Mouse (Mus musculus): Measurements from ENCODE around the gene Nprl3. TPM values are rescaled to one million over a fixed set of nuclear protein-coding genes. Genes with fewer than 3 reads are reported as not detected.
A peak's percentile ranks its signal among the peaks of the same experiment; 100 is the strongest.

The Nprl3 gene
- polyA plus RNA-seq (2015; fragmentation: Nextera tagmentation; extraction: Ambion mirVana) = 45.2 and 46.2 TPM in 2 replicates

DNA sequence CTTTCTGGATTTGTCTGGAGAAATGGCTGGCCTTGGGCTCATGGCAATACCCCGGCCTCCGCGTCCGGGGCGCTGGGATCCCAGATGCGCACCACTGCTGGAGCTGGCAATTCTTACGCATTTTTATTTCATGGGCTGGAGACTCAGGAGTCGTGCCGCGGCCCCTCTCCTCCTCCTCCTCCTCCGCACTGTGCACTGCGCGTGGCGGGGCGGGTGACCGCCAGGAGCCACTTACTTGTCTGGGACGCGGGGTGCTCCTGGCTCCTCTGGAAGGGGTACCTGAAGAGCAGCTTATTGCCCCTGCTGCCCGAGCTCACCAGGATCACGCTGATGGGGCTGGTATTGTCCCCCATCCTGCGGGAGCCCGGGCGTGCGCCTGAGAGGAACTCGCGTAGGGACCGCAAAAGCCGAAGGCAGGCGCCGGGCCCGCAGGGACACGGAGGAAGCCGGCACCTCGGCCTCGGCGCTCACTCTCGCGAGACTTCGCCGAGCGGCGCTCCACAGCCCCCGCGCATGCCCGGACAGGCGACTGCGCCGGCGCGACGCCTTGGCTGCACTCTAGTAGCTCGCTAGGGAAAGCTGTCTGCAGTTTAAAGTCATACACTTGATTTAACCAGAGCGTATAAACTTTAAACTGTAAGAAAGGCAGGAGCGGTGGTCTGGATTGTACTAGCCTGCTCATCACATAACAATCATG, at the start of gene Nprl3:
TSS of gene Nprl3 (minus strand) at position 520 of the 697 bp plus-strand sequence.
- Histone ChIP-seq H3K27ac (ENCODE audit: low read length) (peak within 1 kb of the TSS; percentile 78), H3K4me3 (ENCODE audit: low read length) (peak within 1 kb of the TSS; percentile 63), H3K4me1 (replicated peaks; ENCODE audit: control insufficient read depth, insufficient read depth, low read length) (peaks cover 7% of the 10 kb centered on the region), H3K9ac (ENCODE audit: low read length) (peak within 1 kb of the TSS; percentile 88), H3K4me2 (ENCODE audit: low read depth, low read length) (peak within 1 kb of the TSS; percentile 73), H3K9me3 (ENCODE audit: control insufficient read depth, low read length) (no peaks in the 10 kb centered on the region), H3K27me3 (ENCODE audit: control insufficient read depth, insufficient read depth, low read depth, low read length) (no peaks in the 10 kb centered on the region; the same call in none of the 2 replicates), H3K36me3 (ENCODE audit: control insufficient read depth, insufficient read depth, low read length) (no peaks in the 10 kb centered on the region)
- ATAC-seq (ENCODE audit: low read depth) = peak; percentile 99
- WGBS = under 1% methylated on average over 54 of the region's 54 CpGs

GRCm38 (mm10) chr11:32316009-32316408, 48.5 kb upstream of the Nprl3 start:
- no peaks in the 10 kb centered on the region for H3K36me3 ChIP-seq (ENCODE audit: control insufficient read depth, insufficient read depth, low read length)
- ATAC-seq (ENCODE audit: low read depth) = no peak
- H3K9ac ChIP-seq (ENCODE audit: low read length) = no peak overlapping the region
- H3K9me3 ChIP-seq (ENCODE audit: control insufficient read depth, low read length) = no peaks in the 10 kb centered on the region
- H3K27me3 ChIP-seq (ENCODE audit: control insufficient read depth, insufficient read depth, low read depth, low read length) = no peaks in the 10 kb centered on the region
- H3K4me2 ChIP-seq (ENCODE audit: low read depth, low read length) = no peak overlapping the region
- 77% methylated on average over 3 of the region's 3 CpGs for WGBS
- H3K27ac ChIP-seq (ENCODE audit: low read length) = no peak overlapping the region
- H3K4me3 ChIP-seq (ENCODE audit: low read length) = no peak overlapping the region
- no peaks in the 10 kb centered on the region for H3K4me1 ChIP-seq (replicated peaks; ENCODE audit: control insufficient read depth, insufficient read depth, low read length)

DNA sequence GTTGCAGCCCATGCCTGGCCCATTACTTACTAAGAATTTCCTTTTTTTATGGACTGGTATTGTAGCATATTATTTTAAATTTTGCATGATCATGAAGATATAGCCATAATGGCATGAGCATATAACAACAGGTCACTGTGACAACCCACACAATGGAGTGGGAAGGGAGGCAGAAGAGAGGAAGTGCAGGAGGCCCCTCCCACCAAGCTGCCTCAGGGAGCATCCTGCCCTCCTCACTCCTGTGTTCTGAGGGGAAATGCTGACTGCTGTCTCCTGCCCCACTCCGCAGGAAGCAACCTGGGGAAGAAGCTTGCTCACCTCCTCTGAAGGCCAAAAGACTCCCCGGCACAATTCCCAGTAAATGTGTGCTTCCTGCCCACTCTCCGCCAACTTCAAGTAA, 42.4 kb upstream of the Nprl3 start:
- Histone ChIP-seq H3K4me2 (ENCODE audit: low read depth, low read length) (no peak overlapping the region), H3K27ac (ENCODE audit: low read length) (no peak overlapping the region), H3K4me3 (ENCODE audit: low read length) (no peak overlapping the region), H3K27me3 (ENCODE audit: control insufficient read depth, insufficient read depth, low read depth, low read length) (no peaks in the 10 kb centered on the region), H3K4me1 (replicated peaks; ENCODE audit: control insufficient read depth, insufficient read depth, low read length) (no peaks in the 10 kb centered on the region), H3K36me3 (ENCODE audit: control insufficient read depth, insufficient read depth, low read length) (no peaks in the 10 kb centered on the region), H3K9ac (ENCODE audit: low read length) (no peak overlapping the region), H3K9me3 (ENCODE audit: control insufficient read depth, low read length) (no peaks in the 10 kb centered on the region)
- ATAC-seq (ENCODE audit: low read depth) = no peak
- WGBS = 47% methylated on average over 3 of the region's 3 CpGs

- no peaks in the 10 kb centered on the region for H3K36me3 ChIP-seq (ENCODE audit: control insufficient read depth, insufficient read depth, low read length)
- H3K4me3 ChIP-seq (ENCODE audit: low read length) = no peak overlapping the region
- H3K4me2 ChIP-seq (ENCODE audit: low read depth, low read length) = no peak overlapping the region
- H3K27ac ChIP-seq (ENCODE audit: low read length) = no peak overlapping the region
- H3K4me1 ChIP-seq (replicated peaks; ENCODE audit: control insufficient read depth, insufficient read depth, low read length) = no peaks in the 10 kb centered on the region
- no peak for ATAC-seq (ENCODE audit: low read depth)
- WGBS = 68% methylated on average over 4 of the region's 4 CpGs
- no peaks in the 10 kb centered on the region for H3K9me3 ChIP-seq (ENCODE audit: control insufficient read depth, low read length)
- no peak overlapping the region for H3K9ac ChIP-seq (ENCODE audit: low read length)
- no peaks in the 10 kb centered on the region for H3K27me3 ChIP-seq (ENCODE audit: control insufficient read depth, insufficient read depth, low read depth, low read length)
Measured at GRCm38 (mm10) chr11:32309446-32309845, 41.9 kb upstream of the Nprl3 start.

DNA sequence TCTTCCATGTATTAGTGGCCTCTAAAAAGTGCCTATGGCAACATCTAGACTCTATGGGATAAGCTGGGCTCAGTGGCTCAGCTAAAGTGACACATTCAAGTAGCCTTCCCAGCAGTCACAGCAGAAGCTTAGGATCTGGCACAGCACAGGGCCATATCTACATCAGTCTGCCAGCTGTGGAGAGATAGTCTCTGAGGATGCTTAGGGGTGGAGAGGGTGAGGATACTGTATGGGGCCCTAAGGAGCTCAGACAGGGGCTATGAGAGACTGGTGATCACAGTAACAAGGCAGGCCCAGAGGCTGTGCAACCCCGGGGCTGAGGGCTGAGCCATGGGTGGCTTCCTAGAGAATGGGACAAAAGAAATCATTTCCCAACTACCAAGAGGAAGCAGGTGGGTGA, 39.5 kb upstream of the Nprl3 start:
- Histone ChIP-seq H3K36me3 (ENCODE audit: control insufficient read depth, insufficient read depth, low read length) (no peaks in the 10 kb centered on the region), H3K4me1 (replicated peaks; ENCODE audit: control insufficient read depth, insufficient read depth, low read length) (no peaks in the 10 kb centered on the region), H3K27ac (ENCODE audit: low read length) (no peak overlapping the region), H3K9me3 (ENCODE audit: control insufficient read depth, low read length) (no peaks in the 10 kb centered on the region), H3K4me2 (ENCODE audit: low read depth, low read length) (no peak overlapping the region), H3K4me3 (ENCODE audit: low read length) (no peak overlapping the region), H3K9ac (ENCODE audit: low read length) (no peak overlapping the region), H3K27me3 (ENCODE audit: control insufficient read depth, insufficient read depth, low read depth, low read length) (no peaks in the 10 kb centered on the region; the same call in 1 of the 2 replicates)
- 80% methylated on average over 1 of the region's 1 CpGs for WGBS
- ATAC-seq (ENCODE audit: low read depth) = no peak

GRCm38 (mm10) chr11:32303455-32303854, 35.9 kb upstream of the Nprl3 start:
- H3K27ac ChIP-seq (ENCODE audit: low read length) = no peak overlapping the region
- ATAC-seq (ENCODE audit: low read depth) = no peak
- H3K4me3 ChIP-seq (ENCODE audit: low read length) = no peak overlapping the region
- no peak overlapping the region for H3K9ac ChIP-seq (ENCODE audit: low read length)
- no peaks in the 10 kb centered on the region for H3K4me1 ChIP-seq (replicated peaks; ENCODE audit: control insufficient read depth, insufficient read depth, low read length)
- H3K4me2 ChIP-seq (ENCODE audit: low read depth, low read length) = no peak overlapping the region
- peaks cover 3% of the 10 kb centered on the region; the same call in 1 of the 2 replicates for H3K27me3 ChIP-seq (ENCODE audit: control insufficient read depth, insufficient read depth, low read depth, low read length)
- WGBS = 74% methylated on average over 1 of the region's 1 CpGs
- no peaks in the 10 kb centered on the region for H3K9me3 ChIP-seq (ENCODE audit: control insufficient read depth, low read length)
- H3K36me3 ChIP-seq (ENCODE audit: control insufficient read depth, insufficient read depth, low read length) = no peaks in the 10 kb centered on the region

GRCm38 (mm10) chr11:32302824-32303419, 35.4 kb upstream of the Nprl3 start:
- H3K9ac ChIP-seq (ENCODE audit: low read length) = no peak overlapping the region
- no peak overlapping the region for H3K27ac ChIP-seq (ENCODE audit: low read length)
- no peaks in the 10 kb centered on the region for H3K4me1 ChIP-seq (replicated peaks; ENCODE audit: control insufficient read depth, insufficient read depth, low read length)
- no peak for ATAC-seq (ENCODE audit: low read depth)
- 40% methylated on average over 2 of the region's 2 CpGs for WGBS
- H3K36me3 ChIP-seq (ENCODE audit: control insufficient read depth, insufficient read depth, low read length) = no peaks in the 10 kb centered on the region
- H3K27me3 ChIP-seq (ENCODE audit: control insufficient read depth, insufficient read depth, low read depth, low read length) = peaks cover 3% of the 10 kb centered on the region; the same call in 1 of the 2 replicates
- no peak overlapping the region for H3K4me2 ChIP-seq (ENCODE audit: low read depth, low read length)
- no peaks in the 10 kb centered on the region for H3K9me3 ChIP-seq (ENCODE audit: control insufficient read depth, low read length)
- H3K4me3 ChIP-seq (ENCODE audit: low read length) = no peak overlapping the region

DNA sequence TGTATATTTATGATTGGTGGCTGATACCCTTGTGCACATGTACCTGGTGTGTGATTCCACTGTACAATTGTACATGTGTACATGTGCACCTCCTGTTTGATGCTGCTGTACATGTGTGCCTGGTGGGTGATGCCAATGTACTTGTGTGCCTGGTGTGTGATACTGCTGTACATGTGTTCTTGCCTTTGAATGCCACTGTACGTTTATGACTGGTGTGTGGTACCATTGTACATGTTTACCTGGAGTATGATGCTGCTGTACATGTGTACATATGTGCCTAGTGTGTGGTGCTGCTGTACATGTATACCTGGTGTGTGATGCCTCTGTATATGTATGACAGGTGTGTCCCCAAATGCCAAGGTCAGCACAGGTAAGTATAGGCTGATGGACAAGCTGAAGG, 34.0 kb upstream of the Nprl3 start:
- H3K9ac ChIP-seq (ENCODE audit: low read length) = no peak overlapping the region
- H3K36me3 ChIP-seq (ENCODE audit: control insufficient read depth, insufficient read depth, low read length) = no peaks in the 10 kb centered on the region
- H3K4me2 ChIP-seq (ENCODE audit: low read depth, low read length) = no peak overlapping the region
- H3K4me3 ChIP-seq (ENCODE audit: low read length) = no peak overlapping the region
- 60% methylated on average over 1 of the region's 1 CpGs for WGBS
- H3K27me3 ChIP-seq (ENCODE audit: control insufficient read depth, insufficient read depth, low read depth, low read length) = peaks cover 3% of the 10 kb centered on the region; the same call in 1 of the 2 replicates
- H3K27ac ChIP-seq (ENCODE audit: low read length) = no peak overlapping the region
- H3K4me1 ChIP-seq (replicated peaks; ENCODE audit: control insufficient read depth, insufficient read depth, low read length) = no peaks in the 10 kb centered on the region
- no peak for ATAC-seq (ENCODE audit: low read depth)
- no peaks in the 10 kb centered on the region for H3K9me3 ChIP-seq (ENCODE audit: control insufficient read depth, low read length)

- Histone ChIP-seq H3K4me1 (replicated peaks; ENCODE audit: control insufficient read depth, insufficient read depth, low read length) (no peaks in the 10 kb centered on the region), H3K36me3 (ENCODE audit: control insufficient read depth, insufficient read depth, low read length) (no peaks in the 10 kb centered on the region), H3K9ac (ENCODE audit: low read length) (no peak overlapping the region), H3K4me2 (ENCODE audit: low read depth, low read length) (peak overlapping the region; percentile 39), H3K4me3 (ENCODE audit: low read length) (no peak overlapping the region), H3K27me3 (ENCODE audit: control insufficient read depth, insufficient read depth, low read depth, low read length) (peaks cover 3% of the 10 kb centered on the region; the same call in 1 of the 2 replicates), H3K9me3 (ENCODE audit: control insufficient read depth, low read length) (no peaks in the 10 kb centered on the region), H3K27ac (ENCODE audit: low read length) (no peak overlapping the region)
- WGBS = 43% methylated on average over 14 of the region's 17 CpGs
- ATAC-seq (ENCODE audit: low read depth) = 0 out of 2 replicates have a peak, but pooled peaks have one; percentile 21
Measured at GRCm38 (mm10) chr11:32300279-32301267, 33.1 kb upstream of the Nprl3 start.

Measured in lung, embryonic 16.5 days (tissue).